Mouse (Mus musculus): ENCODE data around the gene Irf7. TPM values are rescaled to one million over a fixed set of nuclear protein-coding genes. Genes with fewer than 3 reads are reported as not detected.
A peak's percentile ranks its signal among the peaks of the same experiment; 100 is the strongest.

Gene Irf7
- polyA plus RNA-seq, 2 experiments: 2.1 to 3.2 TPM

DNA sequence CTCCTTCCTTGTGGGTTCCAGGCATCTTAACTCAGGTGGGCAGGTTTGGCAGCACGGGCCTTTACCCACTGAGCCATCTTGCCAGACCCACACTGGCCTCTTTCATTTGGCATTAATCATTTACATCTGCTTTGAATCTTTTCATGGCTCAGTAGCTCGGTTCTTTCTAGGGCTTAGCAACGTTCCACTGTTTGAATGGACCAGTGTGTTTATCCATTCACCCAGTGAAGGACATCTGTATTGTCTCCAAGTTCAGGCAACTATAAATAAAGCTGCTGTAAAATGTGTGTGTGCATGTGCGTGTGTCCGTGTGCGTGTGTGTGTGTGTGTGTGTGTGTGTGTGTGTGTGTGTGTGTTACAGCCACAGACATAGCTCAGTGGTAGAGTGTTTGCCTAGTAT, 15.2 kb upstream of the Irf7 start:
- H3K27ac ChIP-seq (replicated peaks; ENCODE audit: low read depth, low read length): no peak overlapping the region
- H3K9me3 ChIP-seq (ENCODE audit: control insufficient read depth, low read length): no peaks in the 10 kb centered on the region
- TF ChIP-seq POLR2A (IDR thresholded peaks at IDR 0.05; ENCODE audit: borderline replicate concordance, extremely low read depth, insufficient read depth, insufficient read length): no peak
- H3K27me3 ChIP-seq (ENCODE audit: control insufficient read depth, insufficient read depth, low read length): no peaks in the 10 kb centered on the region
- H3K9ac ChIP-seq (ENCODE audit: low read depth, low read length, severe bottlenecking): no peak overlapping the region
- no peak overlapping the region for H3K4me3 ChIP-seq (replicated peaks; ENCODE audit: low read length)
- no peak for ATAC-seq (ENCODE audit: low FRiP score, low read depth)
- no peaks in the 10 kb centered on the region for H3K36me3 ChIP-seq (ENCODE audit: control insufficient read depth, insufficient read depth, low read length)
- no peak for DNase-seq (ENCODE audit: low spot score)
- no peak overlapping the region for H3K4me2 ChIP-seq (replicated peaks; ENCODE audit: low read depth, low read length, severe bottlenecking)
- 0 out of 2 replicates have a peak, but pooled peaks cover 2% of the 10 kb centered on the region for H3K4me1 ChIP-seq (ENCODE audit: control insufficient read depth, insufficient read depth, low read length)
- WGBS: 61% methylated on average over 6 of the region's 6 CpGs

DNA sequence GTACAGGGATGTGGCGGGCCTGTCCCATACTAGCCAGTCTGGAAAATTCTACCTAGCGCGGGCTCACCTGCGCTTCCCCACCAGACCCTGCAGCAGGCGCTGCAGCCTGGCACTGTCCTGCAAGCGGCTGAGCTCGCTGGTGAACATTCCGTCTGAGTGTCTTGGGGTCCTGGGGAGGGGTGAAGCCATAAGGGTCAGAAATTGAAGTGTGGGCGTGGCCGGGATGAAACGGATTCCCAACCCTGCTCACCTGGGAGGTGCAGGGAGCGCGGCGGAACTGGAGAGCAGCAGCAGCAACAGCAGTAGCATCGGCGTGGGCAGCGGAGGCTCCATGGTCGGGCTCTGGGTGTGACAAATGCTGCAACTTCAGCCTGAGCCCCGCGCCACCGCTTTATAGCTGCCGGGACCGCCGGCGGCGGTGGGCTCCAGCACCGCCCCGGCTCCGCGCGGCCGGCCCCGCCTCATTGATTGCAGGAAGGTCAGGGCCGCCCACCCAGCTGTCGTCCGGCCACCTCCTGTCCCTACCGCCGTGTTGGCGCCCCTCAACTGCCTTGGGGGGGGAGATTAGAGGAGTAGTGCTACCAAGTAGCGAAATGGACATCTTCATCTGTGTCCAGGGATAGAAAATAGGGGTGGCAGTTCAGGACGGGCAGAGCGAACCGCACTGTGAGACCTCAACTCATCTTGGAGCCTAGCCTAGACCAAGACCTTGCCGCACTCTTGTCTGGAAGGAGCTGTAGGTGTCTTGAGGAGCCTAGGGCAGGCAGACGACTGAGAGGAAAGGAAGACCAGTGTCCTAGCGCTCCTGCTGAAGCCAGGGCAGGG, 12.7 kb upstream of the Irf7 start, which contains the start of gene Sct:
TSS of gene Sct (minus strand) at position 368 of the 825 bp plus-strand sequence.
- ATAC-seq (ENCODE audit: low FRiP score, low read depth): peak; percentile 72
- H3K27ac ChIP-seq (replicated peaks; ENCODE audit: low read depth, low read length): no peak within 1 kb of the TSS
- peak within 1 kb of the TSS; percentile 55 for H3K9ac ChIP-seq (ENCODE audit: low read depth, low read length, severe bottlenecking)
- peak; percentile 23 for DNase-seq (ENCODE audit: low spot score)
- peak within 1 kb of the TSS; percentile 45 for H3K4me3 ChIP-seq (replicated peaks; ENCODE audit: low read length)
- H3K4me1 ChIP-seq (ENCODE audit: control insufficient read depth, insufficient read depth, low read length): 0 out of 2 replicates have a peak, but pooled peaks cover 2% of the 10 kb centered on the region
- peak within 1 kb of the TSS; percentile 96 for H3K4me2 ChIP-seq (replicated peaks; ENCODE audit: low read depth, low read length, severe bottlenecking)
- no peaks in the 10 kb centered on the region for H3K9me3 ChIP-seq (ENCODE audit: control insufficient read depth, low read length)
- no peaks in the 10 kb centered on the region for H3K36me3 ChIP-seq (ENCODE audit: control insufficient read depth, insufficient read depth, low read length)
- H3K27me3 ChIP-seq (ENCODE audit: control insufficient read depth, insufficient read depth, low read length): no peaks in the 10 kb centered on the region
- TF ChIP-seq POLR2A (IDR thresholded peaks at IDR 0.05; ENCODE audit: borderline replicate concordance, extremely low read depth, insufficient read depth, insufficient read length): 0 out of 2 replicates have a peak, but pooled peaks have one; percentile 5
- WGBS: 3% methylated on average over 29 of the region's 46 CpGs

DNA sequence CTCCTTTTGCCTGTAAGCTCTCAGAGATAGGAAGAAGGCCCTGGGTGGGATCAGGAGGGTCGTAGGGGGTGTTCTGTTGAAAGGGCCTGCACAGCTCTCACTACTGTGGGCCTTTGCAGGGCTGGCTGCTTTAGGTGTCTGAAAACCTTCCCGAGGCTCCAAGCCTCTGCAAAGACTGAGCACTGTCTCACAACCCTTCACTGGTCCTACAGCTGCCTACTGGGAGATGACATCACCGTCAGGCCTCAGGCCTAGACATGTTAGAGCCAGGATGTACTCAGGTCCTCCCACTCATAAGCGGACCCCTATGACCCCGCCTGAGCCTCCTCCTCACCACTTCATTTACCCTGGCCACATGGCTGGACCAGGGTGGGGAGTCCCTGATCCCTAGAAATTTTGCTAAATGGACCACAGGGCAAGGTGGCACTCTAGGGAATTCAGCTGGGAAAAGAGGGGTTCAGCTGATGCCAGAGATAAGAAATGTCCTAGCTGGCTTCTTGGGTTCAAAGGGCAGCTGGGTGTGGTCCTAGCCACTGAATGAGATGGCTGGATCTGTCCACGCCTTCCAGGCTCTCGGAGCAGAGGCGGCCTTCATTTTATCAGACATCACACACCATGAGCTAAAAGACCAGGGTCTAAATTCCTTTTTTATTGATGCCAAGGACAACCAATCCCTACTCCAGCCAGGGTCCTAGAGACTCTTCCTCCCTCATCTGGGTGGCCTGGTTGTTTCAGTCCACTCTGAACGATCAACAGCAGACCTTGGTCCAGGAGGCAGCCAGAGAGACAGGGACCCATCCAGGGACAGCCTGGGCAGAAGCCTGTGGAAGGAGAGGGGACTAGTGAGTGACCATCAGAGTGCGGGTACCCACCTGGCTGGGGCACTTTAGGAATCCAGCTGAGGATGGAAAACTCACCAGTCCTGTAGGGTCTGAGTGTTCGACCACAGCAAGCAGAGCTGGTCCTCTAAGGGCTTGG, 11.7 kb upstream of the Irf7 start:
- Histone ChIP-seq H3K4me3 (replicated peaks; ENCODE audit: low read length) (0 out of 2 replicates have a peak overlapping the region, but pooled peaks have one; percentile 45), H3K36me3 (ENCODE audit: control insufficient read depth, insufficient read depth, low read length) (no peaks in the 10 kb centered on the region), H3K9me3 (ENCODE audit: control insufficient read depth, low read length) (no peaks in the 10 kb centered on the region), H3K9ac (ENCODE audit: low read depth, low read length, severe bottlenecking) (no peak overlapping the region), H3K27me3 (ENCODE audit: control insufficient read depth, insufficient read depth, low read length) (no peaks in the 10 kb centered on the region), H3K27ac (replicated peaks; ENCODE audit: low read depth, low read length) (no peak overlapping the region), H3K4me1 (ENCODE audit: control insufficient read depth, insufficient read depth, low read length) (0 out of 2 replicates have a peak, but pooled peaks cover 2% of the 10 kb centered on the region), H3K4me2 (replicated peaks; ENCODE audit: low read depth, low read length, severe bottlenecking) (peak overlapping the region; percentile 96)
- WGBS: 79% methylated on average over 11 of the region's 11 CpGs
- DNase-seq (ENCODE audit: low spot score) (no peak), ATAC-seq (ENCODE audit: low FRiP score, low read depth) (no peak)
- TF ChIP-seq POLR2A (IDR thresholded peaks at IDR 0.05; ENCODE audit: borderline replicate concordance, extremely low read depth, insufficient read depth, insufficient read length): no peak

DNA sequence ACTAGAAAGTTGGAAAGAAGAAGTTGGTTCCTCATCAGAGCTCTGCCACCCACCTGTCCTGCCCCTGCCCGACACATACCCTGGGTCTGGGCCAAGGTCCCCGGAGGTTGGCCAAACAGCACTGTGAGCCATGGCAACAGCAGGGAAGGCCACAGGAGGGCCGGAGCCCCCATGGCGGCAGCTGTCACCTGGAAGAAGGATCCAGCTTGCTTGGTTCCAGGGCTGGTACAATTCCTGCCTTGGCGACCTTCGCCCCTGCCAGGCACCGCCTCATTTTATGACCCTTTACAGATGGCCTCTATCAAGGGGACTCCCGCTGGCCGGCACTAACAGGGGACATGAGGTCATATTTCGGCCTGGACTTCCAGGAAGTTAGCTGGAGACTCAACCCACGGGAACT, 10.3 kb upstream of the Irf7 start, which contains the start of gene Cdhr5:
TSS of gene Cdhr5 (minus strand) at position 241 of the 400 bp plus-strand sequence.
- Histone ChIP-seq H3K4me3 (replicated peaks; ENCODE audit: low read length) (no peak within 1 kb of the TSS), H3K27ac (replicated peaks; ENCODE audit: low read depth, low read length) (no peak within 1 kb of the TSS), H3K9me3 (ENCODE audit: control insufficient read depth, low read length) (no peaks in the 10 kb centered on the region), H3K27me3 (ENCODE audit: control insufficient read depth, insufficient read depth, low read length) (no peaks in the 10 kb centered on the region), H3K9ac (ENCODE audit: low read depth, low read length, severe bottlenecking) (no peak within 1 kb of the TSS), H3K4me1 (ENCODE audit: control insufficient read depth, insufficient read depth, low read length) (0 out of 2 replicates have a peak, but pooled peaks cover 2% of the 10 kb centered on the region), H3K36me3 (ENCODE audit: control insufficient read depth, insufficient read depth, low read length) (no peaks in the 10 kb centered on the region), H3K4me2 (replicated peaks; ENCODE audit: low read depth, low read length, severe bottlenecking) (no peak within 1 kb of the TSS)
- no peak for TF ChIP-seq POLR2A (IDR thresholded peaks at IDR 0.05; ENCODE audit: borderline replicate concordance, extremely low read depth, insufficient read depth, insufficient read length)
- DNase-seq (ENCODE audit: low spot score) (no peak), ATAC-seq (ENCODE audit: low FRiP score, low read depth) (no peak)
- WGBS: 33% methylated on average over 11 of the region's 11 CpGs

DNA sequence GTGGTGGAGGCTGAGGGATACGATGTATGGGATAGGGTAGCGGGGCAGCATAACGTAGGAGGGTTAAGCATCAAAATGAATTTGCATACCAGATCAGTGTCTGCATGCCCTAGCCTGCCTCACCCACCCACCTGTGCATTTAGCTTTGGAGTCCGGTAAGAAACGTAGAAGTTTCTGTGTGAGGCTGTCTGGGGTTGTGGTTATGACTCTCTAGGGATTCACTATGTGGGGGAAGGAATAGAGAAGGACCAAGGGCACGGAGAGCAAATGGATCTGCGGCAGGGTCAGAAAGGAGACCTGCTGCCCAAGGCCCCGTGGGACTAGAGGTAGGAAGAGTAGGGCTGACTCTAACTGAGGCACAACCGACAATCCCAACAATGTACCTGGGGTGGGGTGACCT, 9.1 kb upstream of the Irf7 start:
- no peaks in the 10 kb centered on the region for H3K9me3 ChIP-seq (ENCODE audit: control insufficient read depth, low read length)
- no peak for TF ChIP-seq POLR2A (IDR thresholded peaks at IDR 0.05; ENCODE audit: borderline replicate concordance, extremely low read depth, insufficient read depth, insufficient read length)
- 64% methylated on average over 9 of the region's 9 CpGs for WGBS
- 0 out of 2 replicates have a peak, but pooled peaks cover 2% of the 10 kb centered on the region for H3K4me1 ChIP-seq (ENCODE audit: control insufficient read depth, insufficient read depth, low read length)
- no peaks in the 10 kb centered on the region for H3K36me3 ChIP-seq (ENCODE audit: control insufficient read depth, insufficient read depth, low read length)
- no peak overlapping the region for H3K9ac ChIP-seq (ENCODE audit: low read depth, low read length, severe bottlenecking)
- ATAC-seq (ENCODE audit: low FRiP score, low read depth): no peak
- no peak overlapping the region for H3K4me3 ChIP-seq (replicated peaks; ENCODE audit: low read length)
- no peaks in the 10 kb centered on the region for H3K27me3 ChIP-seq (ENCODE audit: control insufficient read depth, insufficient read depth, low read length)
- no peak for DNase-seq (ENCODE audit: low spot score)
- no peak overlapping the region for H3K4me2 ChIP-seq (replicated peaks; ENCODE audit: low read depth, low read length, severe bottlenecking)
- no peak overlapping the region for H3K27ac ChIP-seq (replicated peaks; ENCODE audit: low read depth, low read length)

Data from limb, embryonic 14.5 days (tissue).